Mouse (Mus musculus): ENCODE measurements around the gene Ifnz.
"Not testable (repeated sequence)": the region's sequence is repeated elsewhere in the genome, so short reads cannot be mapped to it uniquely, and the experiment has no call there.

The Ifnz gene
- long read RNA-seq, experiment 1: 0 reads
- long read RNA-seq, experiment 2: 0 reads

- intact Hi-C loops (cut with DNase I): not testable (repeated sequence)
Observed at GRCm38 (mm10) chr4:88781831-88782230, at the start of gene Ifnz. Ifnz (plus strand) TSS chr4:88782131.

- intact Hi-C loops (cut with DNase I): no loop called here
Observed at GRCm38 (mm10) chr4:88738480-88738879, 43.5 kb upstream of the Ifnz start.

GRCm38 (mm10) chr4:88739036-88739435, 42.9 kb upstream of the Ifnz start:
- intact Hi-C loops (cut with DNase I): no loop called here

GRCm38 (mm10) chr4:88741426-88741825, 40.5 kb upstream of the Ifnz start:
- intact Hi-C loops (cut with DNase I): no loop called here

GRCm38 (mm10) chr4:88742771-88743371, 39.1 kb upstream of the Ifnz start:
- intact Hi-C loops (cut with DNase I): no loop called here

GRCm38 (mm10) chr4:88744207-88744606, 37.7 kb upstream of the Ifnz start:
- intact Hi-C loops (cut with DNase I): no loop called here

- intact Hi-C loops (cut with DNase I): no loop called here
Observed at GRCm38 (mm10) chr4:88749926-88750325, 32.0 kb upstream of the Ifnz start.

GRCm38 (mm10) chr4:88754818-88755340, 27.1 kb upstream of the Ifnz start, which contains the start of gene Gm13271:
Gm13271 (plus strand) TSS chr4:88754868.
- intact Hi-C loops (cut with DNase I): not testable (repeated sequence)

GRCm38 (mm10) chr4:88756581-88757513, 25.1 kb upstream of the Ifnz start:
- intact Hi-C loops (cut with DNase I): not testable (repeated sequence)

- intact Hi-C loops (cut with DNase I): not testable (repeated sequence)
Observed at GRCm38 (mm10) chr4:88757628-88758031, 24.3 kb upstream of the Ifnz start.

- intact Hi-C loops (cut with DNase I): not testable (repeated sequence)
Observed at GRCm38 (mm10) chr4:88758751-88759150, 23.2 kb upstream of the Ifnz start.

- intact Hi-C loops (cut with DNase I): not testable (repeated sequence)
Observed at GRCm38 (mm10) chr4:88759610-88760268, 22.2 kb upstream of the Ifnz start, which contains the start of gene Gm13283. Gm13283 (plus strand) TSS chr4:88760119.

GRCm38 (mm10) chr4:88760431-88760830, 21.5 kb upstream of the Ifnz start:
- intact Hi-C loops (cut with DNase I): not testable (repeated sequence)

- intact Hi-C loops (cut with DNase I): not testable (repeated sequence)
Observed at GRCm38 (mm10) chr4:88761776-88762175, 20.2 kb upstream of the Ifnz start.

GRCm38 (mm10) chr4:88762341-88762740, 19.6 kb upstream of the Ifnz start:
- intact Hi-C loops (cut with DNase I): not testable (repeated sequence)

GRCm38 (mm10) chr4:88763384-88764018, 18.4 kb upstream of the Ifnz start:
- intact Hi-C loops (cut with DNase I): not testable (repeated sequence)

GRCm38 (mm10) chr4:88773534-88773933, 8.4 kb upstream of the Ifnz start, which contains the start of gene Gm13290:
Gm13290 (plus strand) TSS chr4:88773834.
- intact Hi-C loops (cut with DNase I): not testable (repeated sequence)

- intact Hi-C loops (cut with DNase I): not testable (repeated sequence)
Observed at GRCm38 (mm10) chr4:88776622-88777021, 5.3 kb upstream of the Ifnz start, which contains the start of gene Gm13289. Gm13289 (plus strand) TSS chr4:88776922.

- intact Hi-C loops (cut with DNase I): not testable (repeated sequence)
Observed at GRCm38 (mm10) chr4:88779550-88779949, 2.4 kb upstream of the Ifnz start, which contains the start of gene Gm13272. Gm13272 (plus strand) TSS chr4:88779850.

GRCm38 (mm10) chr4:88780320-88780719, 1.6 kb upstream of the Ifnz start:
- intact Hi-C loops (cut with DNase I): not testable (repeated sequence)

GRCm38 (mm10) chr4:88782335-88782734, 404 bp downstream of the Ifnz start:
- intact Hi-C loops (cut with DNase I): not testable (repeated sequence)
